Mouse (Mus musculus) MEL (cell line): ENCODE measurements around the gene Adra2a. TPM values are rescaled to one million over a fixed set of nuclear protein-coding genes. Genes with fewer than 3 reads are reported as not detected.

Source experiments
- DNase-seq: peaks from one replicate; pipeline ENCODE4 v3.0.0; 2011; ENCODE audit warnings: low read depth, low spot score
- H3K27ac ChIP-seq: 2 replicates; pipeline ENCODE4 v1.5.1; 2012; ENCODE audit warnings: low read depth, mild to moderate bottlenecking, control low read depth, low read length, moderate library complexity; ENCODE audit not compliant: control insufficient read depth
- H3K27me3 ChIP-seq, 2 experiments: fragments of 150-350 bp in 1 of 2; sonication (generic) in 1 of 2; 2 replicates each; pipeline ENCODE4 v1.6.1; 2012; ENCODE audit warnings: low read length in 2 of 2, mild to moderate bottlenecking in 2 of 2, improper control_type of control experiment in 1 of 2, moderate library complexity in 1 of 2; ENCODE audit not compliant: insufficient read depth in 2 of 2, control insufficient read depth in 1 of 2
- H3K36me3 ChIP-seq, 2 experiments: 2 replicates each; pipeline ENCODE4 v1.6.1; 2012 to 2014; ENCODE audit warnings: low read length in 2 of 2, improper control_type of control experiment in 1 of 2, inconsistent platforms in 1 of 2, mild to moderate bottlenecking in 1 of 2; ENCODE audit not compliant: insufficient read depth in 2 of 2, control insufficient read depth in 1 of 2
- H3K4me1 ChIP-seq, 2 experiments: fragments of 150-350 bp in 1 of 2; sonication (generic) in 1 of 2; 2 replicates each; pipeline ENCODE4 v1.6.1; 2012; ENCODE audit warnings: low read length in 2 of 2, improper control_type of control experiment in 1 of 2, mild to moderate bottlenecking in 1 of 2; ENCODE audit not compliant: insufficient read depth in 2 of 2, control insufficient read depth in 1 of 2
- H3K4me3 ChIP-seq, 2 experiments: fragments of 150-350 bp in 1 of 2; sonication (generic) in 1 of 2; 2 replicates each; pipeline ENCODE4 v1.5.1; 2012; ENCODE audit warnings: low read depth in 2 of 2, low read length in 2 of 2, mild to moderate bottlenecking in 2 of 2, moderate library complexity in 2 of 2, control low read depth in 1 of 2, improper control_type of control experiment in 1 of 2; ENCODE audit not compliant: control insufficient read depth in 1 of 2, insufficient read depth in 1 of 2
- H3K79me2 ChIP-seq: 2 replicates; pipeline ENCODE4 v1.6.1; 2012; ENCODE audit warnings: mild to moderate bottlenecking, low read length, moderate library complexity; ENCODE audit not compliant: control insufficient read depth, poor library complexity, insufficient read depth
- H3K9ac ChIP-seq: 2 replicates; pipeline ENCODE4 v1.6.1; 2012; ENCODE audit warnings: low read depth, mild to moderate bottlenecking, control low read depth, low read length, moderate library complexity; ENCODE audit not compliant: control insufficient read depth, poor library complexity, severe bottlenecking
- H3K9me3 ChIP-seq: fragments of 150-350 bp; sonication (generic); replicated peaks from 2 replicates; pipeline ENCODE4 v1.6.1; 2012; ENCODE audit warnings: mild to moderate bottlenecking, low read length, improper control_type of control experiment, moderate library complexity; ENCODE audit not compliant: insufficient read depth
- BHLHE40 ChIP-seq: IDR thresholded peaks from 2 replicates; pipeline ENCODE4 v1.6.1; 2012; ENCODE audit warnings: low read depth, mild to moderate bottlenecking, inconsistent platforms, low read length, improper control_type of control experiment, borderline replicate concordance
- CHD2 ChIP-seq: IDR thresholded peaks from 2 replicates; pipeline ENCODE4 v1.6.1; 2011; ENCODE audit warnings: low read length, improper control_type of control experiment
- CTCF ChIP-seq, 3 experiments: IDR thresholded peaks in 2 of 3; conservative IDR thresholded peaks in 1 of 3; 2 replicates each; pipeline ENCODE4 v1.5.1; 2011 to 2012; ENCODE audit warnings: low read length in 3 of 3, low read depth in 2 of 3, mild to moderate bottlenecking in 2 of 3, improper control_type of control experiment in 1 of 3, inconsistent platforms in 1 of 3, mixed read lengths in 1 of 3, moderate library complexity in 1 of 3; ENCODE audit not compliant: control insufficient read depth in 1 of 3, insufficient read depth in 1 of 3, poor library complexity in 1 of 3, severe bottlenecking in 1 of 3
- ELF1 ChIP-seq: IDR thresholded peaks from 2 replicates; pipeline ENCODE4 v1.6.1; 2014; ENCODE audit warnings: low read depth, mild to moderate bottlenecking, inconsistent platforms, low read length, improper control_type of control experiment, moderate library complexity
- GATA1 ChIP-seq: IDR thresholded peaks from 2 replicates; pipeline ENCODE4 v1.6.1; 2011; ENCODE audit warnings: low read depth, low read length, improper control_type of control experiment
- HCFC1 ChIP-seq: IDR thresholded peaks from 2 replicates; pipeline ENCODE4 v1.6.1; 2012; ENCODE audit warnings: low read depth, mild to moderate bottlenecking, inconsistent platforms, low read length, improper control_type of control experiment, moderate library complexity
- JUND ChIP-seq: IDR thresholded peaks from 2 replicates; pipeline ENCODE4 v1.6.1; 2011; ENCODE audit warnings: low read depth, mild to moderate bottlenecking, improper control_type of control experiment, low read length
- MAFK ChIP-seq: IDR thresholded peaks from 2 replicates; pipeline ENCODE4 v1.6.1; 2011; ENCODE audit warnings: low read depth, mild to moderate bottlenecking, low read length, improper control_type of control experiment, borderline replicate concordance
- MEF2A ChIP-seq: IDR thresholded peaks from 2 replicates; pipeline ENCODE4 v1.6.1; 2014; ENCODE audit warnings: low read depth, mild to moderate bottlenecking, inconsistent platforms, low read length, improper control_type of control experiment; ENCODE audit not compliant: poor library complexity, insufficient replicate concordance, severe bottlenecking; ENCODE audit errors: extremely low read depth
- MXI1 ChIP-seq: IDR thresholded peaks from 2 replicates; pipeline ENCODE4 v1.6.1; 2011; ENCODE audit warnings: mild to moderate bottlenecking, low read depth, low read length, improper control_type of control experiment
- MYB ChIP-seq: IDR thresholded peaks from 2 replicates; pipeline ENCODE4 v1.6.1; 2011; ENCODE audit warnings: mild to moderate bottlenecking, low read depth, low read length, improper control_type of control experiment
- NELFE ChIP-seq: IDR thresholded peaks from 2 replicates; pipeline ENCODE4 v1.6.1; 2011; ENCODE audit warnings: low read depth, low read length, improper control_type of control experiment
- NRF1 ChIP-seq: IDR thresholded peaks from 2 replicates; pipeline ENCODE4 v1.6.1; 2014; ENCODE audit warnings: low read depth, mild to moderate bottlenecking, inconsistent platforms, low read length, improper control_type of control experiment, moderate library complexity; ENCODE audit not compliant: poor library complexity, insufficient read depth, severe bottlenecking
- POLR2A ChIP-seq, 2 experiments: IDR thresholded peaks; 2 replicates each; pipeline ENCODE4 v1.6.1; 2011 to 2012; ENCODE audit warnings: low read length in 2 of 2, mild to moderate bottlenecking in 2 of 2, control low read depth in 1 of 2, improper control_type of control experiment in 1 of 2, low read depth in 1 of 2, moderate library complexity in 1 of 2; ENCODE audit not compliant: control insufficient read depth in 1 of 2, insufficient read depth in 1 of 2, poor library complexity in 1 of 2
- RAD21 ChIP-seq: IDR thresholded peaks from 2 replicates; pipeline ENCODE4 v1.6.1; 2011; ENCODE audit warnings: mild to moderate bottlenecking, low read depth, low read length, improper control_type of control experiment
- RCOR1 ChIP-seq: IDR thresholded peaks from 2 replicates; pipeline ENCODE4 v1.6.1; 2012; ENCODE audit warnings: low read depth, mild to moderate bottlenecking, inconsistent platforms, low read length, improper control_type of control experiment
- SIN3A ChIP-seq: IDR thresholded peaks from 2 replicates; pipeline ENCODE4 v1.6.1; 2012; ENCODE audit warnings: low read length, improper control_type of control experiment, inconsistent platforms
- SMC3 ChIP-seq: IDR thresholded peaks from 2 replicates; pipeline ENCODE4 v1.6.1; 2011; ENCODE audit warnings: low read depth, low read length, improper control_type of control experiment
- TBP ChIP-seq: IDR thresholded peaks from 2 replicates; pipeline ENCODE4 v1.8.0; 2011; ENCODE audit warnings: low read depth, low read length, improper control_type of control experiment
- TCF12 ChIP-seq: IDR thresholded peaks from 2 replicates; pipeline ENCODE4 v1.6.1; 2014; ENCODE audit warnings: low read depth, mild to moderate bottlenecking, inconsistent platforms, low read length, improper control_type of control experiment, moderate library complexity
- USF2 ChIP-seq, 2 experiments: IDR thresholded peaks; 2 replicates each; pipeline ENCODE4 v1.6.1; 2011 to 2012; ENCODE audit warnings: improper control_type of control experiment in 2 of 2, low read length in 2 of 2, borderline replicate concordance in 1 of 2, inconsistent platforms in 1 of 2, low read depth in 1 of 2, mild to moderate bottlenecking in 1 of 2; ENCODE audit not compliant: insufficient read depth in 1 of 2
- ZC3H11A ChIP-seq: IDR thresholded peaks from 2 replicates; pipeline ENCODE4 v1.6.1; 2012; ENCODE audit warnings: low read depth, mild to moderate bottlenecking, inconsistent platforms, low read length, improper control_type of control experiment
- polyA plus RNA-seq, 2 experiments: library from polyadenylated mRNA; stranded (reverse) in 1 of 2; unstranded in 1 of 2; fragments of >175 nt in 1 of 2; fragments of >200 nt in 1 of 2; gene quantifications; 2 replicates each; pipeline versions ENCODE4 v1.2.1 to v1.2.4; 2012; ENCODE audit warnings: low replicate concordance in 2 of 2, low read depth in 1 of 2; ENCODE audit not compliant: insufficient read length in 2 of 2, insufficient read depth in 1 of 2, missing spikeins in 1 of 2
- total RNA-seq: library from RNA; depleted of rRNA; stranded (reverse); fragments of 300-350 nt; gene quantifications from 2 replicates; pipeline ENCODE4 v1.2.3, GENCODE M21; 2012

The Adra2a gene
- total and polyA plus RNA-seq, 3 experiments: 0.58 to 2.7 TPM; not detected in 1

- TF ChIP-seq SIN3A (no peak), POLR2A (IDR thresholded peaks at IDR 0.05; ENCODE audit: control insufficient read depth in 1 of 2, insufficient read depth in 1 of 2, low read depth in 1 of 2, low read length in 2 of 2, poor library complexity in 1 of 2) (no peak), TBP (no peak), TCF12 (no peak), SMC3 (no peak), MYB (no peak), RCOR1 (no peak), USF2 (IDR thresholded peaks at IDR 0.05; ENCODE audit: borderline replicate concordance in 1 of 2, insufficient read depth in 1 of 2, low read depth in 1 of 2, low read length in 2 of 2) (no peak), NRF1 (no peak), HCFC1 (no peak), MXI1 (no peak), JUND (no peak), MAFK (no peak), CHD2 (no peak), MEF2A (no peak), NELFE (no peak), ELF1 (no peak), RAD21 (no peak), CTCF (IDR thresholded peaks at IDR 0.05 in 2 of 3, conservative IDR thresholded peaks at IDR 0.05 in 1 of 3; ENCODE audit: control insufficient read depth in 1 of 3, insufficient read depth in 1 of 3, low read depth in 2 of 3, low read length in 3 of 3, poor library complexity in 1 of 3, severe bottlenecking in 1 of 3) (no peak), ZC3H11A (no peak)
- Histone ChIP-seq H3K4me3 (no peak overlapping the region), H3K36me3 (peaks cover 0 to 2% of the 10 kb centered on the region in 2 experiments; a peak in 2 of 4 replicates), H3K9me3 (no peaks in the 10 kb centered on the region), H3K27me3 (no peaks in the 10 kb centered on the region), H3K4me1 (peaks cover 0 to 6% of the 10 kb centered on the region in 2 experiments; a peak in 3 of 4 replicates), H3K27ac (no peak overlapping the region), H3K79me2 (no peaks in the 10 kb centered on the region), H3K9ac (no peak overlapping the region)
- no peak for DNase-seq
Measured at GRCm38 (mm10) chr19:54093599-54093998, 49.6 kb downstream of the Adra2a start.

GRCm38 (mm10) chr19:54095716-54096115, 51.8 kb downstream of the Adra2a start:
- no peaks in the 10 kb centered on the region for H3K27me3 ChIP-seq
- TF ChIP-seq TCF12: no peak
- 0 out of 2 replicates have a peak, but pooled peaks have one; percentile 3 for TF ChIP-seq RCOR1
- TF ChIP-seq BHLHE40: no peak
- TF ChIP-seq GATA1: no peak
- TF ChIP-seq MAFK: no peak
- no peak for TF ChIP-seq SIN3A
- H3K27ac ChIP-seq: no peak overlapping the region
- H3K4me1 ChIP-seq: peaks cover 0 to 5% of the 10 kb centered on the region in 2 experiments; a peak in 1 of 4 replicates
- no peak overlapping the region for H3K9ac ChIP-seq
- DNase-seq: no peak
- no peak overlapping the region for H3K4me3 ChIP-seq
- H3K79me2 ChIP-seq: no peaks in the 10 kb centered on the region
- H3K36me3 ChIP-seq: 0 out of 4 replicates have a peak, but pooled peaks cover 0 to 2% of the 10 kb centered on the region in 2 experiments
- H3K9me3 ChIP-seq: no peaks in the 10 kb centered on the region
